Mouse (Mus musculus): ENCODE data around the gene Ndufa7. TPM values are rescaled to one million over a fixed set of nuclear protein-coding genes. Genes with fewer than 3 reads are reported as not detected.
"Not testable (repeated sequence)": the region's sequence is repeated elsewhere in the genome, so short reads cannot be mapped to it uniquely, and the experiment has no call there.

Ndufa7 gene
- total RNA-seq, 2 experiments from 2014 or later: 544 to 555 TPM

DNA sequence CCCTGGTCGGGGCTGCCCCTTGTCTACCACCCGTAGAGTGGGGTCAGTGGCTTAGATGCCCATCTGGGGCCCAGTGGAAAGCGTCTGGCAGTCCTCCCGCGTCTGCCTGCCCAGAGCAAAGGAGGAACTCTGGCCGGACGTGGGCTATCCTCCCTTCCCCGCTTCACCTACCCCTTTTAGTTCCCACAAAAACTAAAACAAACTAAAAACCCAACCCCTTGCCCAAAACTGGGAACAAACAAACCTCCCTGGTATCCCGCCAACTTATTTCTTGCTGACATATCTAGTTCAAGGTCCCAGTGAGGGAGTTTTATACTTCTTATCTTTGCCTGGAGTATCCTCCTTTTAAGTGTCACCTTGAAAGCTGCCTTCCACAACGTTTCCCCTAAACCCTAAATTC lies 16.2 kb upstream of the Ndufa7 start:
- DNase-seq: no peak

DNA sequence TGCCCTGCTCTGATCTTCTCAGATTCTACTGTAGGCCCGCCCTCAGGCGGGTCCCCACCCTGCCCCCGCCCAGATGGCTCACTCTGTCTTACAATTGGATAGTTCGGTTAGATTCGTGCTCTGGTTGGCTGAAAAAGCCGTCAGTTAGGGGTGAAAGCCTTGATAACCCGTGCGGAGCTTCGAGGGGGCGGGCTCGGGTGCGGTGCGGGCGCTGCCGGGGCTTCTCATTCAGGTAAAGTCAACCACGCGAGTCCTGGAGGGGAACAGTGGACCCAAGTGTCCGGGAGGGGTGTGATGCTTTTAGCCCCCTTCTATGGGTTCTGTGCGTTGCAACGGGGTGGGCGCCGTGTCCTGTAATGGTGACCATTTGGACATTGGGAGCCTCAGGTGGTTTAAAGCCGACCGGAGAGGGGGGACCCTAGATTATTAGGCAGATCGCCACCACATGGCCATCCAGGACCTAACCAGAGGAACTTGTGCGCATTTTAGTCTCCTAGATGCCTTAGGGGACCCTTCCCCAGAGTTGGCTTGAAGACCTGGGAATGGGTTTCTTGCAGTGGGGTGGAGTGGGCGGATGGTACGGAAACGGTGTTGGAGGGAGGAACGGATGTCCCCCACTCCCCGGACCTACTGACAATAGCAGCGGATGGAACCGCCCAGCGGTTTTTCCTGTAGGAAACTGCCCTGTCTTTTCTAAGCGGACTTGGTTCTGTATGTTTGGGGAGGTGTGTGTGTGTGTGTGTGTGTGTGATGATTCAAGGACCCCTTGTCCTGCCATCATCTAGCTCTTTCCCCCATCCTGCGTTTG lies 13.8 kb upstream of the Ndufa7 start, which contains the start of gene Kank3:
Gene Kank3 (plus strand): TSS at position 186 of the 808 bp plus-strand sequence.
- intact Hi-C loops (cut with DNase I): no loop called here
- peak; percentile 94 to 97 for DNase-seq

More for the DNA sequence above, 16.2 kb upstream of the Ndufa7 start:
- intact Hi-C loops (cut with DNase I): loop anchor here (10.0 kb wide), 1 partner anchor 273 kb away; no protein-coding TSS in a partner anchor

DNA sequence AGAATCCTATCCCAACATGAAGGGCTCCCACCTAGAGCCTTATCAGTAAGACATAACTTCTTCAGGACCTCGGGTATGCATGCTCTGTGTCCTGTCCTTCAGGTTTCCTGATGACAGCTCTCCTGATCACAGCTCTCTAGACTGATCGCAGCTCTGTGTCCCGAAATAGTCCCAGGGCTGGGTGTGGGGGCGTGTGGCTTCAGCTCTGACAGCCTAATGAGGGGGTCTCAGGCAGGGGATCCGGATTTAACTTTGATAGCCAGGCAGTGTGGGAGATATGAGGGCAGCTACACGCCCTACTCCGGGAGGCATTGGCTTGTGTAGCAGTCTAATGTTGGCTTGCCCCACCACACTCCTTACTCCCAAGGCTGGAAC lies 13.2 kb upstream of the Ndufa7 start:
- intact Hi-C loops (cut with DNase I): no loop called here
- no peak for DNase-seq

DNA sequence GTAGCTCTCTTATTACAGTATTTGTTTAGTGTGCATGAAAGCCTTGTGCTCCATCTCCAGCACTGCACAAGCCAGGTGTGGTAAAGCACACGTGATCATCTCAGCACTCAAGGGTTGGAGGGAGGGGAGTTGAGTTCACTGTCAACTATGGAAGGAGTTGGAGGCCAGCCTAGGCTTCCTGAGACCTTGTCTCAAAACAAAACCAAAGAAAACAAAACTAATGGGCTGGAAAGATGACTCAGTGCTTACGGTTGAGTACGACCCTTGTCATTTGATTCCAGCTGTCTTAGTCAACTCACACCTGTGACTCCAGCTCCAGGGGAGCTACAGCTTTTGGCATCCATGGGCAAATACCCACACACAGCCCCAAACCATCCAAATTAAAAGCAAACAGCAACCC lies 11.9 kb upstream of the Ndufa7 start:
- peak in 1 of 2 experiments; percentile 30 for DNase-seq
- intact Hi-C loops (cut with DNase I): no loop called here

DNA sequence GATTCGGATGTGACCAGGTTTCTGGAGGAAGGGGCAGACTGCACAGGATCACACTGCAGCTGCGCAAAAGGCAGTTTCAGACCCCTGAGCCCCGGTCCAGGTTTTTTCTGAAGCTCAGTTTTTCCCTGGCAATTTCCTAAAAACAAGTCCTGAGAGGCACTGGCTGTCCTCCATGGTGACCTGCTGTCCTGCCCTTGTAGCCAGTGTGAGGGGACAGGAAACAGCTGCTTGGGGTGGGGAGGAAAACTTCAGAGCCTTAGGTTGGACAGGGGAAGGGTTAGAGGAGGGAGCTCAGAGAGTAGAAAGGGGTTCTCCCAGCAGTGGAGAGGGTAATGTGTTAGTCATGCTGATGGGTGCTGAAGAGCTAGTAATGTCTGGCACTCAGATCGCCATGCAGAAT lies 11.4 kb upstream of the Ndufa7 start:
- intact Hi-C loops (cut with DNase I): no loop called here
- DNase-seq: peak; percentile 59 to 60

DNA sequence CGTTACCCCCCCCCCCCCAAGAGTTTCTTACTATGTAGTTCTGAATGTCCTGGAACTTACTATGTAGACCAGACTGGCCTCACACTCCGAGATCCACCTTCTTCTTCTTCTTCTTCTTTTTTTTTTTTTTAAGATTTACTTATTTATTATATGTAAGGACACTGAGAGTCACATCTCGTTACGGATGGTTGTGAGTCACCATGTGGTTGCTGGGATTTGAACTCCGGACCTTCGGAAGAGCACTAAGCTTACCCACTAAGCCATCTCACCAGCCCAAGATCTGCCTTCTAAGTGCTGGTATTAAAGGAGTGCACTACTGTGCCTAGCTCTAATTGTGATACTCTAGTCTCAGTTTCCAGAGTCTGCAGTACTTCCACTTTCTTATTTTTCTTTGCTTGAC lies 9.0 kb upstream of the Ndufa7 start:
- no peak for DNase-seq
- intact Hi-C loops (cut with DNase I): no loop called here

DNA sequence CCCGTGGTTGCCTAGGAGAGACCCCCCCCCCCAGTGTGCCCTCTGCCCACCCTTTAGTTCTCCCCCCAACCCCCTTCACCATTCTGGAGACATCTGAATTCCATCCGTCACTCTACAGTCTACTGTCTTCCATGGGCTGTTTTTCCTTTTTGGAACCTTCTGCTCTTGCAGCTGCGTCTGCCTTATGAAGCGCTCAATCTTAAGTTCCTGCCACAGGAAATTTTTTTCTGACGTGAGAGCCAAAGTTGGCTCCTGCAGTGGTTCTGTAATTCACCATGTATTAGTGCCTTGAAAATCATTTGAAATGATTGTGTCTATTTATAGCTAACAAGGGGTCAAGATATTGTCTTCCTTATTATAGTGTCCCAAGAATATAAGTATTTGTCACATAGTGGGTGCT lies 7.8 kb upstream of the Ndufa7 start:
- no peak for DNase-seq
- intact Hi-C loops (cut with DNase I): no loop called here

DNA sequence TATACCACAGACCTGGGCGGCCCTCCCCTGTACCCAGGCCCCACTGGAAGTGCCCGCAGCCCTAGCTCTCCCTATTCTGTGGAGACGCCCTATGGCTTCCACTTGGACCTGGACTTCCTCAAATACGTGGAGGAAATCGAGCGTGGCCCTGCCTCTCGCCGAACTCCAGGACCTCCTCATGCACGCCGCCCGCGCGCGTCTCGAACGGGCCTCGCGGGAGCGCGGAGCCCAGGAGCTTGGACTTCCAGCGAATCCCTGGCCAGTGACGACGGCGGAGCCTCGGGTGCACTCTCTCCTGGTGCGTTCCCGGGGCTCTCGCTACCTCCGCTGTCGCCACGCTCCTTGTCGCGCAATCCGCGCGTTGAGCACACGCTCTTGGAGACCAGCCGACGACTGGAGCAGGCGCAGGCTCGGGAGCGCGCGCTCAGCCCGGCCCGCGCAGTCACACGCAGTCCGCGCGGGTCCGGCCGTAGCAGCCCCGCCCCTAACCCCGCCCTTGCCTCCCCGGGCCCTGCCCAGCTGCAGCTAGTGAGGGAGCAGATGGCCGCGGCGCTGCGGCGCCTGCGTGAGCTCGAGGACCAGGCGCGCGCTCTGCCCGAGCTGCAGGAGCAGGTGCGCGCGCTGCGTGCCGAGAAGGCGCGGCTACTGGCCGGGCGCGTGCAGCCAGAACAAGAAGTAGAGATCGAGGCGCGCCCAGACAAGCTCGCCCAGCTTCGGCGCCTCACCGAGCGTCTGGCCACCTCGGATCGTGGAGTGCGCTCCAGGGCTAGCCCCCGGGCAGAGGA lies 7.0 kb upstream of the Ndufa7 start:
- intact Hi-C loops (cut with DNase I): no loop called here
- peak; percentile 89 to 92 for DNase-seq

DNA sequence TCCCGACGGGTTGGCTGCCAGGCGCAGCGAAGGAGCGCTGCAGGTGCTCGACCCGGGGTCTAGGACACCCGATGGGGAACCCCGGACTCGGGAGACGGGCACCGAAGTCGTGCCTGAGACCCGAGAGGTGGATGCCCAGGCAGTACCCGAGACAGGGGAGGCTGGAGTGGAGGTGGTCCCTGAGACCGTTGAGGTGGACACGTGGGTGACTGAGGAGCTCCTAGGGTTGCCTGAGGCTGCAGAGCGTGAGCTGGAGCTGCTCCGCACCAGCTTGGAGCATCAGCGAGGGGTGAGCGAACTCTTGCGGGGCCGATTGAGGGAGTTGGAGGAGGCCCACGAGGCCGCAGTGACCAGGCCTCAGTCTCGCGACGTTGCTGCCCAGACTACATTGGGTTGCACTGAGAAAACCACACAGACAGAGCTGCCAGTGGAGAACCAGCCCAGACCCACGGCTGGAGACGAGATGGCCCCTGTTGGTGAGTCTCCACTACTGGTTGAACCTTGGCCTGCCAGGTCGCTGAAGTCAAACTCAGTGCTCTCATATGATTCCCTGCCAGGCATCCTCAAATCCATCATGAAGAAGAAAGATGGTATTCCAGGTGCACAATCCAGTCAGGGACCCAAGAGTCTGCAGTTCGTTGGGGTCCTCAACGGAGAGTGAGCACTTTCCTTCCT lies 6.3 kb upstream of the Ndufa7 start:
- no peak for DNase-seq
- intact Hi-C loops (cut with DNase I): no loop called here

DNA sequence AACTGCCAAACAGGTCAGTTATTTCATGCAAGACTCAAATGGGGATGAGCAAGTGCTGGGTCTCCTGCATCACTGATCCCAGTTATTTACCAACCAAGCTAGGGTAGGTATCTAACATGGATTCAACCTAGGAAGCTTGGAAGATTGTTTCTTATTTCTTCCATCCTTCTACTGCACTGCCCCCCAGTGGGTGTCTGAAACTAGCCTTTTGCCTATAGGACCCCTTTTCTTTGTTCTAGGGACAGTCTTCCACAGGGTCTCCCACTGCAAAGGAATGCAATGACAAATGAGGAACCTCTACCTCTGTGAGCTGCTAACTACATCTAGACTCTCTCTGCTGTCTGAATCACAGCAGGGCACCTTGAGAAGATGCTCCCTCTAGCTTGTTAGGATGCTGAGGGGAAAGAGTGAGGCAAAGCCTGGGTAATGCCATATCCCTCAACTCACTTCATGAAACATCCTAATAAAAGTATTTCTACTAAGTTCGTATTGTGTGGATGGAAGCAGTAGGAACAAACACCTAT lies 1.9 kb upstream of the Ndufa7 start:
- intact Hi-C loops (cut with DNase I): no loop called here
- no peak for DNase-seq

DNA sequence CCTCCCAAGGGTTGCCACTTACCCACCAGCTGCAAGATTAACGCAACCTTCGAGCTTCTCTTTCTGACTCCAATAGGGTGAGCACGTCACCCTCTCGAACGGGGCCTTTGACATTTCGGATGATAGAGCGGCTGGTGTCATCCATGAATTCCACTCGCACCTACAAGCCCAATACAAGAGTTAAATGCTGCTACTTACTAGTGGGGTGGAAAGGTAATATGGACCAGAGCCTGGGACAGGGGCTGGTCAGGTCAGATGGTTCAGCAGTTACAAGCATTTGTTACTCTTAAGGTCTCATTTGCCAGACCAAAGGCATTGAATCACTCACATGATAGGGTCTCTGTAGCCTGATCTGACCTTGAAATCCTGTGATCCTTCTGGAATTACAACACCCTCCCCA lies 1.2 kb upstream of the Ndufa7 start:
- DNase-seq: not testable (repeated sequence)

DNA sequence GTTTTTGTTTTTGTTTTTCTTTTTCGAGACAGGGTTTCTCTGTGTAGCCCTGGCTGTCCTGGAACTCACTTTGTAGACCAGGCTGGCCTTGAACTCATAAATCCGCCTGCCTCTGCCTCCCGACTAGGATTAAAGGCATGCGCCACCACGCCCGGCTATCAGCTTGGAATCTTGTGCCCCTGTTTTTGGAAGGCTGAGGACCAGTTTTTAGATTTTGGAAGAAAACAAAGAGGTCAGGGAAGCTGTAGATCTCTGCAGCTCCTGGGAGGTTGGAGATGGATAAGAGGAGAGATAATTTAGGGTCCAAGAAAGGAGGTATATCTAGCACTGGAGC lies 592 bp downstream of the Ndufa7 start:
- DNase-seq; intact Hi-C loops (cut with DNase I): not testable (repeated sequence)

More for the DNA sequence above, 1.2 kb upstream of the Ndufa7 start:
- intact Hi-C loops (cut with DNase I): not testable (repeated sequence)

DNA sequence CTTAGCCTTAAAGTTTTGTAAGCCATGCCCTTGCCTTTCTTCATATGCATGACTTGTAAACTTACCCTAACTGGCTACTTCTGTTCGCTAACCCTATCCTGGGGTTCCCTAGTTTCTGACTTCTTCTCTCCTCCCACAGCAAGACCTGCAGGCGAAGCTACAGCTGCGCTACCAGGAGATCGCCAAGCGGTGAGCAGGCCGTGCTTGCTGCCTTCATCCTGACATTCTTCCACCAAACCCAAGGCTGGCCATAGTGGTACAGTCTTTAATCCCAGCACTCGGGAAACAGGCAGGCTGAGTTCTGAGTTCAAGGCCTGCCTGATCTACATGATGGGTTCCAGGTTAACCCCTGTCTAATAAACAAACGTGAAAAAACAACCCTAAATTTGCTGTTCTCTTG lies 1.1 kb downstream of the Ndufa7 start:
- intact Hi-C loops (cut with DNase I): no loop called here

DNA sequence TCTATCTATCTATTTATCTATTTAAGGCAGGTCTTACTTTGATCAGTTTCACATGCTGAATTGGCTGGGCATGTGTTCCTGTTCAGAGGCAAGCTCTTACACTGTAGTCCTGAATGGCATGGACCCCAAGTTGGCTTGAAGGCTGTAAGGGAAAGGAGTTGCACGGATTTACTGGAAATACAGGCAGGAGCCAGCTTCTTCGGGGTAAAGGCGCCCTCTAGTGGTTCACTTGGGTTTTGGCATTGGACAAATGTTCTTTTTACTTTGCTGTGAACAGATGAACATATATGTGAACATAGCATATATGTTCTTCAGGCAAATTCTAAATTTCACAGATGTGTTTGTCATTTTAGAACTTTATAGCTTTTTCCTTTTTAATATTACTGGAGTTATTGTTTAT lies 2.5 kb downstream of the Ndufa7 start:
- intact Hi-C loops (cut with DNase I): no loop called here
- DNase-seq: peak; percentile 73 to 83

More for the DNA sequence above, 1.1 kb downstream of the Ndufa7 start:
- no peak for DNase-seq

DNA sequence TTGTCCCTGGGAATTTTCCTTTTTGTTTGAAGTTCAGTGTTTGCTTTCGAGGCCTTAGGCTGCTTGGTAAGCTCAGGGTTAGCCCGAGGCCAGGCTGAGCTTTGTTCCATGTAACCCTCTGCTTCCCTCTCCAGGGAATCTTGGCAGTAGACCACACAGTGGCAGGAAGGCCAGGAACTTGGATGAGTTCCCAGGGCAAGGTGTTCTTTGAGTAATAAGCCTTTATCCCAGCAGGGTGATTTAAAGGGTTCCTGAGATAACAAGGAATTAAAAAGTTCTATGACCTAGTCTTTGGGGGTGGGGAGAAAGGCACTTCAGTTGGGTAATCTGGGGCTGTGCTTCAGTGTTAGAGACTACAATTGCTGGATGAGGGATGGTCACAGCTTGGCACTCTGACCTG lies 4.5 kb downstream of the Ndufa7 start:
- DNase-seq: peak; percentile 74 to 82
- intact Hi-C loops (cut with DNase I): no loop called here

DNA sequence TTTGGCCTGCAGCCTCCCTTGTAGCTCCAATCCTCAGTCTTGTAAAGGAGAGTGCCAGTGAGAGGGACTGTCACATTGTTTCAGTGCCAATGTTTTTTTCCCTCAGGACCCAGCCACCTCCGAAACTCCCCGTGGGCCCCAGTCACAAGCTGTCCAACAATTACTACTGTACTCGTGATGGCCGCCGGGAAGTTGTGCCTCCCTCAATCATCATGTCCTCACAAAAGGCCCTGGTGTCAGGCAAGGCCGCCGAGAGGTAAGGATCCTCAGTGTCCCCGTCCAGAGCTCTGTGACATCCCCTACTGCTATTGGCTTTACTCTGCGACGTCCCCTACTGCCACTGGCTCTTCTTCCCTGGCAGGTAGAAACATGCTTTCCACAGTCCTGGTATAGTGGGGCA lies 5.2 kb downstream of the Ndufa7 start:
- intact Hi-C loops (cut with DNase I): no loop called here
- DNase-seq: no peak

DNA sequence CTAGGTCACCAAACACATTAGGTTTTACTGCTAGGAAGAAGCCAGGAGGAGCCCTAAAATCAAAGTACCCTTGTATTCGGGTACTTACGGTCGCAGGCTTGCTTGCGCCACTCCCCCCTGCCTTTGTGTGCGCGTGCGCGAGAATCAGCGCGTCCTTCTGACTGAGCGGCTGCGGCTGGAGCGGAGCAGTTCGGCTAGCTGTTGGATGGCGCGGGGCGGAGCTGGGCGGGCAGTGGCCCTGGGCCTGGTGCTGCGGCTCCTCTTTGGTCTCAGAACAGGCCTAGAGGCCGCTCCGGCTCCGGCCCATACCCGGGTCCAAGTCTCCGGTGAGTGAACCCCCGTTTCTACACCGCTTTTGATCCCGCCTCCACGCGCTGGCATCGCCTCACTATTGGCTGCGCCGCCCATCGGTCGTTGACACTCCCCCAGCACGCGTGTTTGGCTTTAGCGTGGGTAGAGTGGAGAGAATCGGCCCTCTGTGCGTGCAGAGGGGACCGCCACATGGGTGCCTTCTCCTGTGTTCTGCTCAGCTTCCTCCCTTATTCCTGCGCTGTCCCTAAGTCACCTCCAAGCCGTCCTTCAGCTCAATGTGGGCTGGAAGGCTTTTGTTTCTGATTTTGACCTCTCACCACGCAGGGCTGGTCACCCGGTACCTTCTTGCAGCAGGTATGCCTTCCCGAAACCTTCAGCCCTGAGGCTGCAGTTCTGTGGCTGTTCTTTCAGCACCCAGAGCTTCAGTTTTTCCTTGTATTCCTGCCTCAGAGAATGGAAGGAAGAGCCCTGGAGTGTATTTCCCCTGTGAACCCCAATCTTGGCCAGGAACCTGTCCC lies 18.8 kb downstream of the Ndufa7 start, which contains the start of gene Cd320:
Gene Cd320 (plus strand): TSS at position 126 of the 830 bp plus-strand sequence.
- intact Hi-C loops (cut with DNase I): no loop called here

DNA sequence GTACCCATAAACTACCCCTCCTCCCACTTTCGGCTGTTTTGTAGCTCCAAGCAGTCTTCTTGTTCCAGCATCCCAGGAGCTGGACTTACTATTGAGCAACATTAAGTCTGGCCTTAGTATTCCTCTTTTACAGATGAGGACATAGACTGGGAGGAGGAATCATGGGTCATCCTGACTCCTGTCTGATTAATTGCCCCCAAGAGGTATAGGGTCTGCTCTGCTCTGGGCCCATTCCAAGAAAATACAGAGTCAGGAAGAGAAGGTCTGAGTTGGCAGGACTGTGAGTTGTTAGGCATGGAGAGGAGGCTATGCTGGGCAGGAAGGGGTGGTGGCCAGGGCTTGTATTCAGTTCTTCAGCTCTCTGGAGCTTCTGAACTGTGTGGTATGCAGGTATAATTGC lies 19.8 kb downstream of the Ndufa7 start:
- no peak for DNase-seq
- intact Hi-C loops (cut with DNase I): no loop called here

More for the DNA sequence above, 18.8 kb downstream of the Ndufa7 start, which contains the start of gene Cd320:
- peak; percentile 93 to 94 for DNase-seq

DNA sequence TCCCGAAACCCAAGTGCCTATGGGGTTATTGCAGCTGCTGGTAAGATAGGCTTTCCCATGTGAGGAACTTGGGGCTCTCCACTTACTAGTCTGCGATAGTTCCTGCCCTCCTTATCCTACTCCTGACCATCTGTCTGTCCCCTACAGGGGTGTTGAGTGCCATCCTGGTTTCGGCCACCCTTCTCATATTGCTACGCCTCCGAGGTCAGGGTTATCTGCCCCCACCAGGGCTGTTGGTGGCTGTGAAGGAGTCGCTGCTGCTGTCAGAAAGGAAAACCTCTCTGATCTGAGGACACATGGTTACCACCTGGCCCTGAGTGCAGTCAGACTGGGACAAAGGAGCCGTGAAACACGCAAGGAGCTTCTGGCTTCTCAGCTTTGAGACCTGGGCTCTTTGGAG lies 23.8 kb downstream of the Ndufa7 start:
- no peak for DNase-seq
- intact Hi-C loops (cut with DNase I): no loop called here

DNA sequence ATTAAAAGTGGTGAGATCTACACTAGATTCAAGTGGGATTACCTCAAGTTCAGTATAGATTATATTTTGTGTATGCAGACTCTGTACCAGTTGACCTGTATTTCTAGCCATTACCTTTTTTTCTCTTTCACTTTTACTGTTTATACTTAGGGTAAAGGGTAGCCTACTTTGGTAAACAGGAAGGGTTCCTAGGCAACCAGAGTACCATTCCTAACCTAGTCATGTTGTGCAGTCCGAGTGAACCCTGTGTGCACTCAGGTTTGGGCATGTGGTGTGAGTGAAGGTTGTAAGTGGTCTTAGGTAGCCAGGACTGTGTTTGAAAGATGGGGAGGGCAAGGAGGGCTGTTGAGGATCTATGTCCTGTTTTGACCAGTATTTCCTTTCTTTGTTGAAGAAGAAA lies 27.0 kb downstream of the Ndufa7 start:
- DNase-seq: no peak
- intact Hi-C loops (cut with DNase I): no loop called here

All from heart, postnatal 14 days (tissue).